Comparison of ENCODE assay signal across 10 mouse cellular contexts in the genomic region with DNA sequence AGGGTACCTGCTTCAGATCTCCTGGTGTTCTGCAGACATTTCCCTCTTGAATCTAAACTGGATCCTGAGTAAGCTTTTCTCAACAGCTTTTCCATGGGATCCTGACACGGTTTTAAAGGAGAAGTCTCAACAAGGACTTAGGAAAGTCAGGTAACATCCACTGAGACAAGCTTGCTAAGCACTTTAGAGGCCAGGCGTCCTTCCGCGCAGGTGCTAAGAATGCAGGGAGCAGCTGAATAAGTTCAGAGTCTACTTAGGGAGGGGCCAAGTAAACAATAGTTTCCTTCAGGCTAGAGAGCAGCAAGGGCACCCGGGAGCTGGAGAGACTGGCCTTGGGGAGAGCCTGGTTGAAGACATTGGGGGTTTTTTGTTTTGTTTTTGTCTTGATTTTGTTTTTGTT. TPM values are rescaled to one million over a fixed set of nuclear protein-coding genes. Genes with fewer than 3 reads are reported as not detected.
A peak's percentile ranks its signal among the peaks of the same experiment; 100 is the strongest.
DNase-seq lines count a peak whose midpoint lies in the region; ATAC-seq lines count a peak whose summit lies in the region.
"Had no signal": no experiment of that assay in that cellular context is flagged by ENCODE, and none has a peak within 500 bp of the region (broad histone marks: within the 10 kb centered on the region; RNA-seq: fewer than 3 reads in every experiment).

No protein-coding gene starts in this region.

- H3K4me1 ChIP-seq in liver, embryonic 11.5 days (replicated peaks; ENCODE audit: control insufficient read depth, insufficient read depth, low read length) = peaks cover 16% of the 10 kb centered on the region
- H3K4me1 ChIP-seq: neural tube, embryonic 13.5 days had no signal

- WGBS in liver, embryonic 11.5 days = 37% methylated on average over 5 of the region's 5 CpGs

- H3K9ac ChIP-seq in liver, embryonic 11.5 days (ENCODE audit: low read depth, low read length) = peak overlapping the region; percentile 11; the same call in 1 of the 2 replicates
- H3K9ac ChIP-seq: neural tube, embryonic 13.5 days had no signal

- no peak overlapping the region for H3K4me3 ChIP-seq in liver, embryonic 11.5 days (ENCODE audit: low read depth, low read length)
- H3K4me3 ChIP-seq: neural tube, embryonic 13.5 days had no signal

- no peaks in the 10 kb centered on the region for H3K36me3 ChIP-seq in liver, embryonic 11.5 days (ENCODE audit: control insufficient read depth, insufficient read depth, low read length)
- H3K36me3 ChIP-seq: neural tube, embryonic 13.5 days had no signal

- H3K9me3 ChIP-seq in liver, embryonic 11.5 days (ENCODE audit: control insufficient read depth, low read length) = no peaks in the 10 kb centered on the region
- H3K9me3 ChIP-seq: neural tube, embryonic 13.5 days had no signal

- ATAC-seq in liver, embryonic 11.5 days (replicated peaks; ENCODE audit: low FRiP score) = no peak

- no peak for DNase-seq in liver, embryonic 11.5 days (ENCODE audit: low spot score)
- DNase-seq in liver = no peak
- DNase-seq in ZHBTc4 (ENCODE audit: low read depth, low spot score) = peak; percentile 86
- peak; percentile 64 for DNase-seq in kidney, postnatal 10 days
- DNase-seq in lung, postnatal 4 days = peak; percentile 42 to 69
- DNase-seq in layer of hippocampus, adult 11-12 months (ENCODE audit: low spot score) = no peak
- DNase-seq in retina, embryonic 14.5 days (ENCODE audit: low spot score) = no peak
- no peak for DNase-seq in urinary bladder, adult 2 months (ENCODE audit: low spot score)

- peak overlapping the region; percentile 58; the same call in 1 of the 2 replicates for H3K4me2 ChIP-seq in liver, embryonic 11.5 days

- no peaks in the 10 kb centered on the region for H3K27me3 ChIP-seq in liver, embryonic 11.5 days (replicated peaks; ENCODE audit: control insufficient read depth, insufficient read depth, low read length)
- H3K27me3 ChIP-seq: neural tube, embryonic 13.5 days had no signal

- H3K27ac ChIP-seq in liver, embryonic 11.5 days (ENCODE audit: low read depth, low read length) = no peak overlapping the region
- H3K27ac ChIP-seq: neural tube, embryonic 13.5 days had no signal

RNA-seq across cellular contexts. Expression of a gene that starts 16.8 kb away (rescaled TPM):
- polyA plus RNA-seq in liver, embryonic 11.5 days (2014; fragmentation: Nextera tagmentation; extraction: Ambion mirVana) = 50.7 and 56.0 TPM in 2 replicates
- polyA plus RNA-seq in urinary bladder, adult 2 months (2012; rRNA removed) = 95.0 and 124 TPM in 2 replicates

RNA-seq across cellular contexts. Expression of a gene that starts 22.9 kb away (rescaled TPM):
- not detected in 2 replicates for polyA plus RNA-seq in liver, embryonic 11.5 days (2014; fragmentation: Nextera tagmentation; extraction: Ambion mirVana)
- not detected in 2 replicates for polyA plus RNA-seq in urinary bladder, adult 2 months (2012; rRNA removed)
- polyA plus RNA-seq: frontal cortex, adult 2 months; neural tube, embryonic 13.5 days had no signal

RNA-seq across cellular contexts. Expression of a gene that starts 30.6 kb away (rescaled TPM):
- not detected in 2 replicates for polyA plus RNA-seq in liver, embryonic 11.5 days (2014; fragmentation: Nextera tagmentation; extraction: Ambion mirVana)
- polyA plus RNA-seq in urinary bladder, adult 2 months (2012; rRNA removed) = not detected in 2 replicates
- polyA plus RNA-seq: frontal cortex, adult 2 months; neural tube, embryonic 13.5 days had no signal

RNA-seq across cellular contexts. Expression of a gene that starts 40.2 kb away (rescaled TPM):
- polyA plus RNA-seq in liver, embryonic 11.5 days (2014; fragmentation: Nextera tagmentation; extraction: Ambion mirVana) = not detected in 2 replicates
- polyA plus RNA-seq in urinary bladder, adult 2 months (2012; rRNA removed) = not detected in 2 replicates
- polyA plus RNA-seq: frontal cortex, adult 2 months; neural tube, embryonic 13.5 days had no signal

RNA-seq across cellular contexts. Expression of a gene that starts 56.0 kb away (rescaled TPM):
- not detected in 2 replicates for polyA plus RNA-seq in liver, embryonic 11.5 days (2014; fragmentation: Nextera tagmentation; extraction: Ambion mirVana)
- polyA plus RNA-seq in urinary bladder, adult 2 months (2012; rRNA removed) = not detected in 2 replicates
- polyA plus RNA-seq: frontal cortex, adult 2 months; neural tube, embryonic 13.5 days had no signal

Comparison
In these comparisons a context has a peak if more than half of its experiments do, and no peak if none do; other contexts are left out.
1. DNase-seq: peak in ZHBTc4 (single experiment), kidney, postnatal 10 days (single experiment) and lung, postnatal 4 days (2 of 2); none in liver, embryonic 11.5 days (single experiment), liver (single experiment), layer of hippocampus, adult 11-12 months (single experiment), retina, embryonic 14.5 days (single experiment) and urinary bladder, adult 2 months (single experiment).